Mouse (Mus musculus): ENCODE data around the gene Madd. TPM values are rescaled to one million over a fixed set of nuclear protein-coding genes. Genes with fewer than 3 reads are reported as not detected.

The Madd gene
- polyA plus RNA-seq, 1 experiment from 2014 or later, result 4.1 TPM

DNA sequence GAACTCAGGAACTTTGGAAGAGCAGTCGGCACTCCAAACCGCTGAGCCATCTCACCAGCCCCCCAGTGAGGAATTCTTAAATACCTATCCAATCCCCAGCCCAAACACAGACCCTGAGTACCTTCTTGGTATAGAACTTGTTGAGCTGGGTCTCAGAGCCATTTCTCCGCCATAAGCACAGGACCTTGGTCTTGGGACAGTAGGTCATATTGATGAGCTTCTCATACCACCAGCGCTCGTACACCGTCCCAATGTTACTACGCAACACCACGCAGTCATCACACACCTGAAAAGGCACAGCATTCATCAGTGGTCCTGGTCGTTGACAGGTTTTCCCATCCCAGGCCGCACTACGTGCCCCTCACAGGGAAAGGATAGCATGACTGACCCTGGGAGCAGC is 40.2 kb downstream of the Madd start:
- Histone ChIP-seq H3K27me3 (no peaks in the 10 kb centered on the region), H3K4me1 (replicated peaks) (peaks cover 1% of the 10 kb centered on the region), H3K36me3 (peaks cover 3% of the 10 kb centered on the region; the same call in 1 of the 2 replicates), H3K9me3 (replicated peaks) (no peaks in the 10 kb centered on the region), H3K4me3 (no peak overlapping the region), H3K9ac (no peak overlapping the region), H3K27ac (no peak overlapping the region), H3K4me2 (no peak overlapping the region)
- WGBS, result 95% methylated on average over 11 of the region's 11 CpGs
- ATAC-seq (replicated peaks; ENCODE audit: insufficient number of reproducible peaks, insufficient read depth, low FRiP score, low read depth), result no peak

DNA sequence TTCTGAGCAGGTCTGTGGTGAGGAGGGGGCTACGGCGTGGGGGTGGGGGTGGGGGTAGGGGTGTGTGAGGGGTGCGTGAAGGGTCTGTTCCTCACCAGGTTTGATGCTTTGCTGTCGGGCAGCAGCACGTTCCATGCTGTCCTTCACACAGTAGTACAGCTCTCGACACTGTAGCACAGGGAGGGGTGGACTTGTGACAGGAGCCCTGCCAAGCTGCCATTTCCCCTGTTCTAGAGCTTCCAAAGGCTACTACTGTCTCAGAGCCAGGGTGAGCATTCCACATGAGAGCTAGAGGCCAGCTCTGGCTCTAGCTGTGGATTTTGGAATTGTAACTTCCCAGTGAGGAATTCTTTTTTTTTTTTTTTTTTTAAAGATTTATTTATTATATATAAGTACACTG is 40.7 kb downstream of the Madd start:
- H3K4me1 ChIP-seq (replicated peaks), result peaks cover 3% of the 10 kb centered on the region
- peaks cover 3% of the 10 kb centered on the region; the same call in 1 of the 2 replicates for H3K36me3 ChIP-seq
- H3K9ac ChIP-seq, result no peak overlapping the region
- H3K27ac ChIP-seq, result no peak overlapping the region
- 75% methylated on average over 6 of the region's 6 CpGs for WGBS
- no peak overlapping the region for H3K4me2 ChIP-seq
- no peaks in the 10 kb centered on the region for H3K27me3 ChIP-seq
- no peaks in the 10 kb centered on the region for H3K9me3 ChIP-seq (replicated peaks)
- no peak overlapping the region for H3K4me3 ChIP-seq
- ATAC-seq (replicated peaks; ENCODE audit: insufficient number of reproducible peaks, insufficient read depth, low FRiP score, low read depth), result no peak

DNA sequence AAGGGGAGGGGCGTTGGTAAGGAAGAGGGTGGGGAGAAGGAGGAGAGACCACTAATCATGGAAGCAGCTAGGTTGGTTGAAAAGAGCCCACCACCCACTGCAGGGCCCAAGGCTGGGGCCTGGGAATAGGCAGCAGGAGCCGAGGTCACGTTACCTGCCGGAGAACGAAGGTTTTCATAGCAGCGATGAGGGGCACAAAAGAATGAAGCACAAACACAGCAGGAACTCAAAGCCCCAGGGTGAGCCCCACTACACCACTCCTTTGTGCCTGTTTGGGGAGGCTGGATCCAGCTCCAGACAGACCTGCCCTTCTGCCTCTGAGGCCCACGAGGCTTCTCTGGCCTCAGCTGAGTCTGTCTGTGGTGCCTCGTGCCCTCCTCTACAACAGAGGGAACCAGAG is 43.9 kb downstream of the Madd start:
- H3K27ac ChIP-seq, result no peak overlapping the region

DNA sequence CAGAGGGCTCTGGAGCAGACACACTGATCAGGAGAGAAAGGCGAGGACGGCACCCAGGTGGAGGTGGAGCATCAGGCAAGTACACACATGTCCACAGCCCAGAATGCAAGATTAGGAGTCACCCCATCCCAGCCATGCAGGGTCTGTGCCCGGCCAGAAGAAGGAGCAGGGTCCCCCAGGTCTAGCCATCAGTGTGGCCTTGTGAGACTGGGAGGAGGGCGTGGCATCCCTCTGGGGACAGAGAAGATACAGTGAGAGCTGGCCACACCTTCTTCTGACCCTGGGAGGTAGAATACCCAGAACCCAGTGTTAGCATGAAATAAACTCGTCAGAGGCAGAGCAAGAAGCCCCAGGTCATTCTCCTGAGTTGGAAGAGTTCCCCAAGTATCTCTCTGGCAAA is 44.3 kb downstream of the Madd start:
- peak overlapping the region; percentile 48; the same call in 1 of the 2 replicates for H3K27ac ChIP-seq

More for the DNA sequence above, 43.9 kb downstream of the Madd start:
- Histone ChIP-seq H3K4me1 (replicated peaks) (peaks cover 15% of the 10 kb centered on the region), H3K27me3 (no peaks in the 10 kb centered on the region), H3K4me3 (no peak overlapping the region), H3K9me3 (replicated peaks) (no peaks in the 10 kb centered on the region), H3K36me3 (peaks cover 33% of the 10 kb centered on the region), H3K4me2 (no peak overlapping the region), H3K9ac (no peak overlapping the region)
- no peak for ATAC-seq (replicated peaks; ENCODE audit: insufficient number of reproducible peaks, insufficient read depth, low FRiP score, low read depth)
- 79% methylated on average over 8 of the region's 8 CpGs for WGBS

DNA sequence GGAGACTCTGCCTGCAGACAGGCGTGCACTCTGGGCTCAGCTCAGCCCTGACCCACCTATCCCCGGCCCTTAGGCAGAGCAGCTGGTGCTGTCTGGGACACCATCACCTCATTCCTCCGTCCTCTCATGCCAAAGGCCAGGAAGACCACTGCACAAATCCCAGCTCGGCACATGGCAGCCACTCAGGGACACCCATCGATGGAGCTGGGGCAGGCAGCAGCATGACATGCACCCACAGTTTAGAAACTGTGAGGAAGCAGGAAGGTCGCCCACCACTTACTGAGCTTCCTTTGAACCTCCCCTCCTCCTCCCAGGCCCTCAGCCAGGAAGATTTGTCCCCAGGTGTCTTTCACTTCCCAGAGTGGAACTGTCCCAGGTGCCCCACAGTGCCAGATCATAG is 46.2 kb downstream of the Madd start:
- Histone ChIP-seq H3K9me3 (replicated peaks) (no peaks in the 10 kb centered on the region), H3K9ac (no peak overlapping the region), H3K4me2 (no peak overlapping the region), H3K4me1 (replicated peaks) (peaks cover 23% of the 10 kb centered on the region), H3K27ac (peak overlapping the region; percentile 43), H3K36me3 (peaks cover 55% of the 10 kb centered on the region), H3K27me3 (no peaks in the 10 kb centered on the region), H3K4me3 (no peak overlapping the region)
- no peak for ATAC-seq (replicated peaks; ENCODE audit: insufficient number of reproducible peaks, insufficient read depth, low FRiP score, low read depth)
- 53% methylated on average over 6 of the region's 6 CpGs for WGBS

More for the DNA sequence above, 44.3 kb downstream of the Madd start:
- Histone ChIP-seq H3K36me3 (peaks cover 37% of the 10 kb centered on the region), H3K4me3 (no peak overlapping the region), H3K9me3 (replicated peaks) (no peaks in the 10 kb centered on the region), H3K4me1 (replicated peaks) (peaks cover 18% of the 10 kb centered on the region), H3K9ac (no peak overlapping the region), H3K4me2 (no peak overlapping the region), H3K27me3 (no peaks in the 10 kb centered on the region)
- ATAC-seq (replicated peaks; ENCODE audit: insufficient number of reproducible peaks, insufficient read depth, low FRiP score, low read depth), result no peak
- WGBS, result 50% methylated on average over 5 of the region's 5 CpGs

DNA sequence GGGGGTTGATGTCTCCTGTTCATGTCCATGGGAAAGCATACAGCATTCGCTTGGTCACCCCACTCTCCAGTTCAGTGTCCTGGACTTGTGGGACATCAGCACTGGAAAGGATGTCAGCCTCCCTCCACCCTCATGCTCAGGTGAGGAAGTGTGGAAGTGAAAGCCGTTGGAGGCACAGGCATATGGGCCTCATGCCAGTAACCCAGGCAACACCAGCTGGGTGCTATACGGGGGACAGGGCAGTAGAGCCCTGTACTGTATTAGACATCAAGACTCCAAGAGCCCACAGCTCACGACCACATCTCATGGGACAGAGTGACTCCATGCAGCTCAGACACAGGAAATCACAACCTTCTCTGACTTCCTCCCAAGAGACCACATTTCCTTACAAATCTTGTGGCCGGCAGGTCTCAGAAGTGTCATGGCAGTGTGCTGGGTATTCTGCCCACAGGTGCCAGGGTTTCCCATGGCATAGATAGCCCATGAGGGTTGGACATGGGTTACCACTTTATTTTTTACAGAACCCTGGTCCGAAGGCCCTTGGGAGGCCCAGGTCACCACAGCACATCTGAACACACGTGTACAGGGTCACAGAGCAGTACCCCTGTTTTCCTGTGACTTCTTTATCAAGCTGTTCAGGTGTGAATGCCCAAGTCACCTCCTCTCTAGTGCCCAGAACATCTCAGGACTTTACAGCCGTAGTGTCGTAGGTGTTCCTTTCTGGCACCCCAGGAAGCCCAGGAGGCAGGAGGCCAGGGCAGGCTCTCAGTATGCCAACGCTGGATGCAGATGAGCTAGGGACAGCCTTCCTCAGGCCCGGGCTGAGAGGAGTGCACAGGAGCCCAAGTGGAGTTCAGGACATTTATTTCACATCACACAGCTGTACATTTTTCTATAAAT is 46.9 kb downstream of the Madd start:
- peaks cover 62% of the 10 kb centered on the region for H3K36me3 ChIP-seq
- H3K4me2 ChIP-seq, result no peak overlapping the region
- H3K27me3 ChIP-seq, result no peaks in the 10 kb centered on the region
- H3K4me3 ChIP-seq, result no peak overlapping the region
- peak overlapping the region; percentile 43; the same call in 1 of the 2 replicates for H3K27ac ChIP-seq
- 63% methylated on average over 11 of the region's 11 CpGs for WGBS
- no peak overlapping the region for H3K9ac ChIP-seq
- ATAC-seq (replicated peaks; ENCODE audit: insufficient number of reproducible peaks, insufficient read depth, low FRiP score, low read depth), result no peak
- H3K4me1 ChIP-seq (replicated peaks), result peaks cover 31% of the 10 kb centered on the region
- H3K9me3 ChIP-seq (replicated peaks), result no peaks in the 10 kb centered on the region

DNA sequence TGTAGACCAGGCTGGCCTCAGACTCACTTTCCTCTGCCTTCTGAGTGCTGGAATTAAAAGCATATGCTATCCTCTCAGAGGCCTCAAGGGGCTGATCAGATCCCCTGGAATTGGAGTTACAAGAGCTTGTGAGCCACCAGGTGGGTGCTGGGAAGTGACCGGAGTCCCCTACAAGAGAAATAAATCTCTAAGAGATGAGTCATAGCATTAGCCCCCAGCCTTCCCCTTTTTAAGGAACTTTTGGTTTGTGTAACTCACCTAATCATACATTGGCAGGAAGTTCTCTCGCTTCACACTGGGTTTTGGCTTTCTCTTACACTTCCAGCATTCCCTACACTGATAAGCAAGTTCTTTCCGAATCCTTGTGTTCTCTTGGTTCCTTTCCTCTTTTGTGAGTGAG is 51.6 kb downstream of the Madd start:
- ATAC-seq (replicated peaks; ENCODE audit: insufficient number of reproducible peaks, insufficient read depth, low FRiP score, low read depth), result no peak
- Histone ChIP-seq H3K27me3 (no peaks in the 10 kb centered on the region), H3K4me3 (no peak overlapping the region), H3K4me1 (replicated peaks) (peaks cover 54% of the 10 kb centered on the region), H3K36me3 (peaks cover 77% of the 10 kb centered on the region), H3K9ac (no peak overlapping the region), H3K4me2 (no peak overlapping the region), H3K9me3 (replicated peaks) (no peaks in the 10 kb centered on the region), H3K27ac (peak overlapping the region; percentile 62)
- 39% methylated on average over 3 of the region's 3 CpGs for WGBS

DNA sequence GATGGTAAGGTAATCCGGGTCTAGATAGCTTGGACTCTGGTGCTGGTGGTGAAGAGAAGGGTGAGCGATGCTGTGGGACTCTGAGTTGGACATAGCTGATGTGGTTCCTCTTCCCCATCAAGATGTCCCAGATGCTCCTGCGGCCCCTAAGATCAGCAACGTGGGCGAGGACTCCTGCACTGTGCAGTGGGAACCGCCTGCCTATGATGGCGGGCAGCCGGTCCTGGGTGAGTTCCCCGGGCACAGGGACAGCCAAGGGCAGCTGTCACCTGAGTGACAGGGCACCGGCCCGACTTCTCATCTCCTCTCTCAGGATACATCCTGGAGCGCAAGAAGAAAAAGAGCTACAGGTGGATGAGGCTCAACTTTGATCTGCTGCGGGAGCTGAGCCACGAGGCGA is 52.4 kb downstream of the Madd start:
- no peaks in the 10 kb centered on the region for H3K9me3 ChIP-seq (replicated peaks)
- H3K36me3 ChIP-seq, result peaks cover 77% of the 10 kb centered on the region
- WGBS, result 85% methylated on average over 15 of the region's 15 CpGs
- no peak overlapping the region for H3K4me2 ChIP-seq
- H3K27ac ChIP-seq, result peak overlapping the region; percentile 62
- H3K9ac ChIP-seq, result no peak overlapping the region
- ATAC-seq (replicated peaks; ENCODE audit: insufficient number of reproducible peaks, insufficient read depth, low FRiP score, low read depth), result no peak
- H3K4me1 ChIP-seq (replicated peaks), result peaks cover 56% of the 10 kb centered on the region
- H3K4me3 ChIP-seq, result no peak overlapping the region
- no peaks in the 10 kb centered on the region for H3K27me3 ChIP-seq

DNA sequence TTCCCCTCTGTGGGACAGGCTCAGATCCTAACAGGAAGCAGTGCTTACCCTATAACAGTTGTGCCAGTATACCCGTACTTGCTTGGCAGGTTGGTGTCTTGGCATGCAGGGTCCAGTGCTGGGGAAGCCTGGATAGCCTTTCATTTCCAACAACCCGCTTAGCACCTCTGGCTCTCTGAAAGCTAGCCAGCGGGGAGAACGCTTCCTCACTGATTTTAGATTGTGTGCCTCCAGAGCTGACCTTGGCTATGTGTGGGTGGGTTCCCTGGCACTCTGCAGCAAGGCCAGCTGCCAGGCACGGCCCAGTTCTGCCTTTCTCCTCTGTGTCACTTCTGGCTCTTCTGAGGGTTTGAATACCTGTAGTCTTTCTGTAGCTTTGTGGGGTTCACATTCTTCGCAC is 53.5 kb downstream of the Madd start:
- H3K4me3 ChIP-seq, result no peak overlapping the region
- no peaks in the 10 kb centered on the region for H3K27me3 ChIP-seq
- H3K36me3 ChIP-seq, result peaks cover 75% of the 10 kb centered on the region
- 61% methylated on average over 6 of the region's 6 CpGs for WGBS
- no peak overlapping the region for H3K4me2 ChIP-seq
- H3K9me3 ChIP-seq (replicated peaks), result no peaks in the 10 kb centered on the region
- no peak overlapping the region for H3K9ac ChIP-seq
- ATAC-seq (replicated peaks; ENCODE audit: insufficient number of reproducible peaks, insufficient read depth, low FRiP score, low read depth), result no peak
- H3K27ac ChIP-seq, result 0 out of 2 replicates have a peak overlapping the region, but pooled peaks have one; percentile 8
- peaks cover 64% of the 10 kb centered on the region for H3K4me1 ChIP-seq (replicated peaks)

DNA sequence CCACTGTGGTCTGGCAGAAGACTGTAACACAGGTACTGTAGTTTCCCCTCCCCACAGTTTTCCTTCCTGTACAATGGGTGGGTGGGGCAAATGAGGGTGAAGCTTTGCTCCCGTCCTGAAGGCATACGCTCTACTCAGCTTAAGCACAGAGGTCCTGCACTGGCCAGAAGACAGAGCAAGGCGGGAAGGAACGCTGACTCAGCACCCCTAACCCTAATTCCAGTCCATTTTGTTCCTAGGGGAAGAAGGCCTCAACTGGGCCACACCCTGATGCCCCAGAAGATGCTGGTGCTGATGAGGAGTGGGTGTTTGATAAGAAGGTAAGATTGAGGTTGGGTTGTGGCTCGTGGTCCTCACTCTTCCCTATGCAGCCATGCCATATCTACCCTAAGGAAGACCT is 54.9 kb downstream of the Madd start:
- H3K27ac ChIP-seq, result peak overlapping the region; percentile 5; the same call in 1 of the 2 replicates
- H3K36me3 ChIP-seq, result peaks cover 72% of the 10 kb centered on the region
- no peak overlapping the region for H3K4me3 ChIP-seq
- ATAC-seq (replicated peaks; ENCODE audit: insufficient number of reproducible peaks, insufficient read depth, low FRiP score, low read depth), result no peak
- no peak overlapping the region for H3K4me2 ChIP-seq
- H3K9ac ChIP-seq, result no peak overlapping the region
- H3K27me3 ChIP-seq, result no peaks in the 10 kb centered on the region
- H3K9me3 ChIP-seq (replicated peaks), result no peaks in the 10 kb centered on the region
- H3K4me1 ChIP-seq (replicated peaks), result peaks cover 70% of the 10 kb centered on the region
- 70% methylated on average over 5 of the region's 5 CpGs for WGBS

DNA sequence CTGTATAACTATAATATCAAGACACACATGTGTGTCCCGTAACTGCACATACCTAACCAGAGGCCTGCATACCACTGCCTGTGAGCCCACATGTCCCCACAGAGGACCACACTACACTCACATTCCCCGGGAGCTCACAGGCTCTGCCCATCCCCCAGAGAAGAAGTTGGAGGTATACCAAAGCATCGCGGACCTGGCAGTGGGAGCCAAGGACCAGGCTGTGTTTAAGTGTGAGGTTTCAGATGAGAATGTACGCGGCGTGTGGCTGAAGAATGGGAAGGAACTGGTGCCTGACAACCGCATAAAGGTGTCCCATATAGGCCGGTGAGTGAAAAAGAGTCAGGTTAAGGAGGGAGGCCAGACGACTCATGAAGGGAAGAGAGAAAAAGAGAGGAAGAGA is 58.5 kb downstream of the Madd start:
- H3K4me1 ChIP-seq (replicated peaks), result peaks cover 68% of the 10 kb centered on the region
- peaks cover 52% of the 10 kb centered on the region for H3K36me3 ChIP-seq
- H3K4me2 ChIP-seq, result peak overlapping the region; percentile 71

More for the DNA sequence above, 58.5 kb downstream of the Madd start:
- WGBS, result 65% methylated on average over 10 of the region's 10 CpGs
- peak overlapping the region; percentile 67; the same call in 1 of the 2 replicates for H3K4me3 ChIP-seq
- H3K27ac ChIP-seq, result no peak overlapping the region
- no peaks in the 10 kb centered on the region for H3K27me3 ChIP-seq
- H3K9ac ChIP-seq, result peak overlapping the region; percentile 42; the same call in 1 of the 2 replicates
- ATAC-seq (replicated peaks; ENCODE audit: insufficient number of reproducible peaks, insufficient read depth, low FRiP score, low read depth), result no peak
- no peaks in the 10 kb centered on the region for H3K9me3 ChIP-seq (replicated peaks)

Data from heart, embryonic 15.5 days (tissue).